Mouse (Mus musculus): ENCODE measurements around the gene Evx2.

DNA sequence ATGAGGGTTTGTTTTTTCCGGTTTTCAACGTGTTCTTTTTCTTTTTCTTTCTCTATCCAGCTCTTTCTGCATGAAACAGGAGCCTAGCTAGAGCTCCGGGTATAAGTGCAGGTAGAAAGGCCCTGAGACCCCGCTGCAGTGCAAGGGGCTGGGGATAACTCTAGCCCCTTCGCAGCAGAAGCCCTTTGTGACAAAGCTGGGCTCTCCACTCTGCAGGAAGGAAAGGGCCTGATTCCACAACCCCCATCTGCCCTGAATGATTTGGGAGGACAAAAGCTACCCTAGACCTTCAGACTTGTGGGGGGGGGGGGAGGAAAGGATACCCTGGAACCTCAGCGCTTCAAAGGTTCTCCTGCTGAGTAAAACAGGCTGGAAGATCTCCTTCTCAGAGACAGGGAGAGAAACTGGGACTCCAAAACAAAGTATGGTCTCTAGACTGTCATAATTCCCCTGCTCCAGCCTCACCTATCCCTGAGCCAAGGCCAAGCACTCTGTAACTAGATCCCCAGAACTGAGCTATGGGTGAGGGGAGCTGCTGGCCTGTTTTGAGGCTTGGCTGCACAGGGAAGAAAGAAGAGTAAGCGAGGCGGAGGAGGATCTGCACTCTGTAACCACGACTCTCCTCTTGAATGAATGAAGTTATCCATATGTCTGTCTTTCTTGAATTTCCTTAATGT lies 17.2 kb upstream of the Evx2 start:
- TF ChIP-seq POLR2A (IDR thresholded peaks at IDR 0.05; ENCODE audit: borderline replicate concordance, low read depth, low read length) (no peak), CTCF (IDR thresholded peaks at IDR 0.05; ENCODE audit: low read depth, low read length) (no peak)
